Mouse (Mus musculus) cerebellum, postnatal 36 days (tissue): ENCODE data around the gene Plcl2.
"Not testable (repeated sequence)": the region's sequence is repeated elsewhere in the genome, so short reads cannot be mapped to it uniquely, and the experiment has no call there.

ENCODE experiments used
- DNase-seq, 2 experiments: peaks; one replicate each; pipeline ENCODE4 v3.0.0; 2021 to 2022; ENCODE audit warnings: mixed read lengths in 2 of 2

Gene Plcl2

GRCm38 (mm10) chr17:50503075-50503474 is 6.1 kb upstream of the Plcl2 start:
- no peak for DNase-seq

- no peak for DNase-seq
These were observed 4.9 kb upstream of the Plcl2 start for GRCm38 (mm10) chr17:50504070-50504846.

- DNase-seq: no peak
These were observed 3.1 kb upstream of the Plcl2 start for GRCm38 (mm10) chr17:50505910-50506634.

- DNase-seq: peak; percentile 46
These were observed 2.3 kb upstream of the Plcl2 start for GRCm38 (mm10) chr17:50506861-50507321.

- DNase-seq: peak; percentile 22 to 34
These were observed 988 bp upstream of the Plcl2 start for GRCm38 (mm10) chr17:50508055-50508774.

- DNase-seq: peak; percentile 74 to 79
These were observed 390 bp upstream of the Plcl2 start for GRCm38 (mm10) chr17:50508775-50509250.

- DNase-seq: no peak
These were observed 1.1 kb downstream of the Plcl2 start for GRCm38 (mm10) chr17:50510279-50510678.

GRCm38 (mm10) chr17:50510741-50511140 is 1.5 kb downstream of the Plcl2 start:
- DNase-seq: no peak

GRCm38 (mm10) chr17:50512222-50512621 is 3.0 kb downstream of the Plcl2 start:
- no peak for DNase-seq

GRCm38 (mm10) chr17:50512841-50513240 is 3.6 kb downstream of the Plcl2 start:
- no peak for DNase-seq

GRCm38 (mm10) chr17:50513376-50513775 is 4.2 kb downstream of the Plcl2 start:
- no peak for DNase-seq

- DNase-seq: no peak
These were observed 4.8 kb downstream of the Plcl2 start for GRCm38 (mm10) chr17:50514012-50514411.

- DNase-seq: no peak
These were observed 6.7 kb downstream of the Plcl2 start for GRCm38 (mm10) chr17:50515926-50516325.

- DNase-seq: peak in 1 of 2 experiments; percentile 3
These were observed 8.7 kb downstream of the Plcl2 start for GRCm38 (mm10) chr17:50517781-50518415.

- DNase-seq: no peak
These were observed 10.4 kb downstream of the Plcl2 start for GRCm38 (mm10) chr17:50519588-50519987.

GRCm38 (mm10) chr17:50522473-50523083 is 13.4 kb downstream of the Plcl2 start:
- DNase-seq: no peak

GRCm38 (mm10) chr17:50524970-50525369 is 15.8 kb downstream of the Plcl2 start:
- DNase-seq: no peak

- DNase-seq: no peak
These were observed 16.6 kb downstream of the Plcl2 start for GRCm38 (mm10) chr17:50525821-50526220.

- no peak for DNase-seq
These were observed 20.9 kb downstream of the Plcl2 start for GRCm38 (mm10) chr17:50530089-50530488.

- not testable (repeated sequence) for DNase-seq
These were observed 25.7 kb downstream of the Plcl2 start for GRCm38 (mm10) chr17:50534889-50535288.

GRCm38 (mm10) chr17:50536409-50537194 is 27.4 kb downstream of the Plcl2 start:
- DNase-seq: no peak
